Mouse (Mus musculus): ENCODE measurements around the gene Pcsk4.

- TF ChIP-seq CTCF (IDR thresholded peaks at IDR 0.05; ENCODE audit: low read depth), result 0 out of 2 replicates have a peak, but pooled peaks have one; percentile 11
- no peak for TF ChIP-seq EP300 (optimal IDR thresholded peaks at IDR 0.05)
These were observed 15.8 kb upstream of the Pcsk4 start for GRCm38 (mm10) chr10:80345122-80345521.
